ENCODE assay signal across 13 mouse cellular contexts in genomic region chr5:140349882-140350281, GRCm38 (mm10).
"Had no signal": no experiment of that assay in that cellular context is flagged by ENCODE, and none has a peak within 500 bp of the region (broad histone marks: within the 10 kb centered on the region; RNA-seq: fewer than 3 reads in every experiment).

No protein-coding gene starts in this region.

- H3K4me1 ChIP-seq: limb, embryonic 13.5 days; midbrain, embryonic 10.5 days; neural tube, embryonic 13.5 days had no signal

- H3K4me3 ChIP-seq: limb, embryonic 13.5 days; midbrain, embryonic 10.5 days; neural tube, embryonic 13.5 days had no signal

- H3K9ac ChIP-seq: limb, embryonic 13.5 days; lung, embryonic 14.5 days; neural tube, embryonic 13.5 days had no signal

- ATAC-seq: intestine, postnatal 0 days; midbrain, embryonic 16.5 days had no signal

- H3K27ac ChIP-seq: limb, embryonic 13.5 days; midbrain, embryonic 10.5 days; neural tube, embryonic 13.5 days; stomach, postnatal 0 days had no signal

- H3K27me3 ChIP-seq: limb, embryonic 13.5 days; neural tube, embryonic 13.5 days had no signal

- H3K9me3 ChIP-seq: limb, embryonic 13.5 days; midbrain, embryonic 10.5 days; neural tube, embryonic 13.5 days had no signal

- H3K4me2 ChIP-seq: limb, embryonic 13.5 days; lung, embryonic 14.5 days; neural tube, embryonic 13.5 days had no signal

- DNase-seq: kidney, adult 8-10 months; kidney, postnatal 25 days; layer of hippocampus, adult 9-11 months; layer of hippocampus, postnatal 36 days; lung, embryonic 14.5 days; lung, postnatal 10 days; lung, postnatal 4 days had no signal
